Mouse (Mus musculus) urinary bladder, postnatal 4 days (tissue): ENCODE results near the gene Pnma3.
"Not testable (repeated sequence)": the region's sequence is repeated elsewhere in the genome, so short reads cannot be mapped to it uniquely, and the experiment has no call there.

Source experiments
- DNase-seq, 2 experiments: peaks; one replicate each; pipeline ENCODE4 v3.0.0; 2021 to 2022; ENCODE audit warnings: low spot score in 2 of 2

Pnma3 gene

DNA sequence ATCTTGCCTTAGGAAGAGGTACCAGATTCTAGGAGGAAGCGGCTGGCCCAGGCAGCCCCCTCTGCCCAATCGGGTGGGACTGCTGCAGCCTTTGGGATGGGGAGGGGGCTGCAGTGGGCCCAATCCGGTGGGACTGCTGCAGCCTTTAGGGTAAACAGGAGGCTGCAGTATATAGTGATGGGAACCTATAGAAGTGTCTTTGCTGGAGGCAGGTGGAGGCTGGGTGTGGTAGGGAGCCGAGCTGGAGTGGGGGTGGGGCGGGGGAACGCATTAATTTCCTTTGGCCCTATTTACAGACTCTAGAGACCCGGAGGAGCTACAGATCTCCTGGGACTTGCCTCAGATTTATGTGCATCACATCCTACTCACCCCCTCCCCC lies at the start of gene Pnma3:
Gene Pnma3 (plus strand): TSS at position 373 of the 379 bp plus-strand sequence.
- DNase-seq: no peak

DNA sequence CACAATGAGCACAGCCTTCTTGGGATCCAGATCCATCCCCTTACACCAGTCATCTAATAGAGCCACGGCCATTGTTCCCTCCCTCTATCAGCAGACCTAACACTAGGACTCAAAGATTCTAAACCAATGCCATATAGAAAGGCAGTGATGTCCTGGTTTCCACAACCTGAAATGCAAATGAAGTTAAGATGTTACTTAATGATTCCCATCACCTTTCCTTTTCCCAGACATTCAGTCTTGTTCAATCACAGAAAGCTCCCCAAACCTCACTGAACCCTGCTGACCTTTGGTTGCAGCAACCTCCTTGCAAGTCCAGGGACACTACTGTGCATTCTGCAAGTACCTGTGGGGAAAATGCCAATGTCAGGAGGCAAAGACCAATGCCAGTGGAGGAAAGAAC lies 27.6 kb upstream of the Pnma3 start, which contains the start of gene Pnma5:
Gene Pnma5 (minus strand): TSS at position 101 of the 400 bp plus-strand sequence.
- DNase-seq: no peak

DNA sequence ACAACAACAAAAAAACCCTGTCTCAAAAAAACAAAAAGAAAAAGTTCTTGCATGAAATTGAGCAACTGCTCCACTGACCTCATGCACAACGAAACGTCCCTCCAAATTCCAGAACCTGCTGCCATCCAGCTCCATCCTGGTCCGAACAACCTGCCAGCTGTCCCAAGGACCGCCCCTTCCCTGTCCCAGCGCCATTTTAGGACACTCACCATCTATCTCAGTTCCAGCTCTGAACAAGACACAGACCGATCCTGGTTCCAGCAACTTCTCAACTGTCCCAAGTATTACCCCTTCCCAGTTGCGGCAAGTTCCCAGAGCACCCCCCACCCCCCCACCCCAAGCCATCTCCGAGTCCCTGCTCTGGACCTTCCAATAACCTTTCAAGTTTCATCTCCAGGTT lies 25.8 kb upstream of the Pnma3 start:
- DNase-seq: no peak

DNA sequence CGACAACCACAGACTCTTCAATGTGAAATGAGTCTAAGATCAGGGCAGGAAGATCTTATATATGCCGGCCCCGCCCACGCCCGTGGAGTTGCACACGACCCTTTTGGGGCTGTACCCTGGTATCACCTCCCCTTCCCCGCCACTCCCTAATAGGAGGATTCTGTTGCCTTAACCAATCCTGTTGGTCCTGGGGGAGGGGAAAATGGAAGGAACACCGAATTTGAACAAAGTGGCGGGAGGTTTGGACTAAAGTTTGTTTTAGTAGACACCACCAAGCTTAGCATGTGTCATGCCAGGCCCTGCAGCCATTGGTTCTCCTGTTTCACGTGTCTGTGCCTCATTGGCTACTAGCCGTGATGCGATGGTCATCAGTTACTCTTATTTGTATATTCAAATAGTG lies 24.9 kb upstream of the Pnma3 start:
- no peak for DNase-seq

DNA sequence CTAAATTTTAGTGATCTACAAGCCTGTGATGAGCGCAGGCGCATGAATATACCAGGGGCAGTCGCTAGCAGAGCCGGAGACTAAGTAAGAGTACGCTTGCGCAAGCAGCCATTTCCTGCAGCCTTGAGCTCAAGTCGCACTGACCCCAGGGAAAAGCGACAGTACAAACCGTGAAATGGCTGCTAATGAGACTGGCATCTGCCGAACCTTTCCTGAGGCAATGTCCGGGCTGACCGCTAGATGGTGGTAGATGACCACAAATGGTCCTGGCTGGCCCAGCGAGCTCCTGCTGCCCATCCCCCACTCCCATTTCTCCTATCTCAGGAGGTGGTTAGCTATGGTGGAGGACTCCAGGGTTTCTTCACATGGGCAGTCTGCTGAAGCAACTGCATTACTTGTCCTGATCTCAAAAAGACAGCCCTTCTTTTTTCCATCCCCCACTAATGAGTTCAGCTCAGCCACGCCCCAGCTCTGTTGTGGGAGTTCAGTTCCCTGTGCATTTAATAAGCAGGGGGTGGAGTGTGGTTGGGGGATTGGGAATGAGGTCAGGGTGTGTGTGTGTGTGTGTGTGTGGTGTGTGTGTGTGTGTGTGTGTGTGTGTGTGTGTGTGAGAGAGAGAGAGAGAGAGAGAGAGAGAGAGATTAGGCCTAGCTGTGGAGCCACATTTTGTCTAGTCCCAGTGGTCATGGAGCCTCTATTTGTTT lies 10.6 kb upstream of the Pnma3 start:
- DNase-seq: peak; percentile 83 to 92

DNA sequence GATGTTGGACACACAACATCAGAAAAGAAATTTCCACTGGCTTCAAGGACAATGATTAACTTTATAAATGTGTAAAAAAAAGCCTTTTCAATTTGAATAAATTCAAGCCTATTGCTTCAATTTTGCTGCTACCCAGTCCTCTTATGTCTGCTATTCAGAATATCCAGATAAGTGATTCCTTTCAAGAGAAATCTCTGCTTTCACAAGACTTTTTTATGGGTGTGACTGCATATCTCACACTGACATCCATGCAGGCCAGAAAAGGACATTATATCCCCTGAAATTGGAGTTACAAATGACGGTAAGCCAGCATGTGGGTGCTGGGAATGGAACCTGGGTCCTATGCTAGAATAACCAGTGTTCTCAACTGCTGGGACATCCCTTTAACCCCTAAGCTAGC lies 3.1 kb upstream of the Pnma3 start:
- DNase-seq: no peak

DNA sequence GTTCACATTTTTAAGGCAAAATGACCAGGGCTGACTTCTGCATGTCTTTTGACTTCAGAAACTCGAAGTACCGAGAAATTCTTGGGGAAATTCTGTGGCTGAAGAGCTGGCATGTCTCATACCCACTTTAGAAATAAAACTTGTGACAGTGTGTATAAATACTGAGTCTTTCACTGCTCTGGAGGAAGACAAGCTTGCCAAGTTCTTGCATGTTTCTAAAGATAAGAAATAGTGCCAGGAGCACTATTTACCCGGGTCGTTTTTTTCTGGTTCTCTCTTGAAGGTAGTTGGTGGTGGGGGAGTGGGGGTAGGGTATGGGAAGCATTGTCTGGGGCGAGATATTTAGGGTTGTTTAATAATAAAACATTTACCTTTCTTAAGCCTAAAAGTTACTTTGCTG lies 2.3 kb upstream of the Pnma3 start:
- DNase-seq: no peak

DNA sequence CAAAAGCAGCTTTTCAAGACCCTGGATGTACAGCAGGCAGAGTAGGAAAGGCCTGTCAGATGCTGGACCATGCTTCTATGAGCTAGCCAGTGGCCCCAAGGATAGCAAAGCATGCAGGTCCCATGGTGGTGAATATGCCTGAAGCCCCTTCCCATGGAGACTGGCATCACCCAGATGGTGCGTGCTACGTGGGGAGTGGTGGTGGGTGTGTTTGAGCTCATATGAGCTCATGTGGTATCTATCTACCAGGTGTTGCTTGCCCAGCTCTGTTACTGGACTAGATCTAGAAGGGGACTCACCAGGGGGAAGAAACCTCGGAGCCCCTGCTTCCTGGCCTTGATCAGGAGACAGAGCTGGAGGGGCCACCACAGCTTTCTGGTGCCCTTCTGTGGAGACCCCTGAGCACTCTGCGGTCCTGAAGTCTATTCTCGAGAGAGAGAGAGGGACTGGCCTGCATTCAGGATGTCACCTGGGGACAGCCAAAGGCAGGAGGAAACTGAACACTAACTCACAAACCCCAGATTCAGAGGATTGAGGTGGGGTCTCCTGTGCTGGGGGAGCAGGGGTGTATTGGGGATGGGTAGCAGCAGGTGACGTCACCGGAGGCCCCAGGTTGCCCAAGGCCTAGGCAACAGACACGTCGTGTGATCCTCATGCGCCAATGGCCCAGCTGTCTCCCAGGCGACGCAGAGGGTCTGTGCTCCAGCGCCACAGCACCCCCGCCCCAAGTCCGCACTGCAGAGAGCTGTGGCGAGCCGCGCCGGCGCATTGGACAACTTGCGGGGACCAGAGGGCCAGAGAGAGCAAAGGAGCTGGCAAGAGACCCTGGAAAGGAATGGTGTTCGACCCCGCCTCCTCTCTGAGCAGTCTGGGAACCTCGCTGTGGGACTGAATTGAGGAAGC lies 824 bp upstream of the Pnma3 start:
- peak in 1 of 2 experiments; percentile 58 for DNase-seq

DNA sequence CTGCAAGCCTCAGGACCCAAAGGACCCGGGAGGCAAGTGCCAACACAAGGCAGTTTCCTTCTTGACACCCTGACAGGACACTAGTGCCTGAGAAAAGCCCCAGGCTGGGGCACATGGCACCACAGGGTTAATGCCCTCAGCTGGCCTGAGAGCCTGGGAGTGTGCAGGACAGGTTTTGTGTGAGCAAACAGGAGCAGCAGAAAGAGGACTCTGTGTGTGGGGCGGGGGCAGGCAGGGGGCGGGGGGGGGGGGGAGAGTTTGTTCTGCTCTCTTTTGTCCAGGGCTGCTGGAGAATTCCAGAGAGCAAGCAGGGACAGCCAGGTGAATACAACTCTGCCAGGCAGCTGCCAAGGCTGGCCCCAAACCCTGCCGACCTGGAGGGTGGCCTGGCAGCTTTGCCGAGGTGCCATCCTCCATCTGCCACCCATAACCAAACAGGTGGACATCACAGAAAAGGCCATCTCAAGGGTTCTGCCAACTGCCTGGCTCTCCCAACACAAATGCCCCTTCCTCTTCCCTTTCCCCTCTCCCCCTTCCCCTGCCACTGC lies 2.3 kb downstream of the Pnma3 start:
- not testable (repeated sequence) for DNase-seq

DNA sequence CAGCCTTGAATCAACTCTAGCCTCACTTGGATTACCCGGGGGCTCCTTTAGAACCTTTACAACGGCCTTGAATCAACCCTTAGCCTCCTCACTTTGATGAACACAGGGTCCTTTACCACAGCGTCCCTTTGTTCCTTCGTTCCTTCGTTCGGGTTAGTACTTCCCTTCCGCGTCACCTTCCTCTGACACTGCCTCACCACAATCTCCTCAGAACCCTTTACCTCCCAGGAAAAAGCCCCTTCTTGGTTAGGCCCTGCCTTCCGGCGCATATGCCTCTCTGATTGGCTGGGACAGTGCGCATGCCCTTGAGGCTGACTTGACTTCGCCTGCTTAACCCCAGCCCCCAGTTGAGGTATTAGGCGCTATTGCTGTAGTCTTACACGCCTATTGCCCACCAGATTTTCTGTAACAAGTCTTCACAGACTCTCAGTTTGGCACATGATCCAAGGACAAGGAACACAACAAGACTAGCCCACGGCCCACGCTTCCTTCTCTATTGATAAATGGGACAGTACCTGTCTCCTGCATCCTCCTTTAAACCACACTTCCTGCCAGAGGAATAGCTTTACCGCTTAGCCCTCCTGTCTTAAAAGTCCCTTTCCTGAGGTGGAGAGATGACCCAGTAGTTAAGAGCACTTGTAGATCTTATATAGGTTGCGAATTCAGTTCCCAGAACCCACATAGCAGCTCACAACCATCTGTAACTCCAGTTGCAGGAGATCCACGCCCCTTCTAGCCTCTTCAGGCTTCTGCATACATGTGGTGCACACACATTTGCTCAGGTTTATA lies 17.9 kb downstream of the Pnma3 start, which contains the start of gene Xlr4a:
Gene Xlr4a (minus strand): TSS at position 212 of the 789 bp plus-strand sequence.
- not testable (repeated sequence) for DNase-seq

DNA sequence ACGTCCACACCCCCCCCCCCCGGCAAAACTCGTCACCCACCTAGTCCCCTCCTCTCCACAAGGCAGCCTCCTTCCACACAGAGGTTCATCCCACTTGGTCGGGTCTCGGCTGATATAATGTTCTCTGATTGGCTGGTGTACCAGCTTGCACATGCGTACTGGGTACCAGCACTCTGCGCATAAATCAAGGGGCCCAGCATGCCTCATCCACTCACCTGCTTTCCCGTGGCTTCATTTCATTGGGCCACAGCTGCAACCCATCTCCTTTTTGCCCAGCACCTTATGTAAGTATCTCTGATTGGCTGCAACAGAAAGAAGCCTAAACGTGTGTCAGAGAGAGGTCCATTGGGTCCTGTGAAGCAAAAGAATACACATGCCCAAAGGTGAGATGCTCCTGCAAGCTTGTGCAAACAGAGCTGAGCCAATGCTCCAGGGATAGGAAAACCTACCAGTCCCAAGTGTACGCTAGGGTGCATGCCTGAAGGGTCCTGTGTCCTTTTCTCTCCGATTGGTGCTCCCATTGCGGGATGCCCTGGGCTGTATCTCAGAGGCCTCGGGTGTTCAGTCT lies 32.4 kb downstream of the Pnma3 start, which contains the start of gene Xlr3a:
Gene Xlr3a (minus strand): TSS at position 155 of the 568 bp plus-strand sequence.
- DNase-seq: not testable (repeated sequence)

DNA sequence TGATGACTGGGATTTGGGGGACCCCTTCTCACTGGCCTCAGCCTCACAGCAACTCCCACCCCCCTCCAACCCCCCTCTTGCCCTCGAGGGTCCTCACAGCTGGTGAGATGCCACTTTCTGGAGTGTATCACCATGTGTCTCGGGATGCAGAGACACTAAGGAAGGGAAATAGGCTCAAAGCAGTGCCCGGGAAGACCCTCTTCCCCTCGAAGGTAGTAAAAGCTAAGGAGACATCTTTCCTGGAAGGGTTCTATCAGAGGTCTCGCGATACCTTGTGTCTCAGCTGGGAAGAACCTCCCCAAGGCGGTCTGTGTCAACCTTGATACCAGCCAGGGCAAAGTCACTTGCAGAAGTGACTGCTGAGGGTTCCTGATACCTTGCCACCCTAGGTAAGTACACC lies 52.2 kb downstream of the Pnma3 start, which contains the start of gene Gm14685:
Gene Gm14685 (plus strand): TSS at position 301 of the 400 bp plus-strand sequence.
- not testable (repeated sequence) for DNase-seq
